Mouse (Mus musculus) hindbrain, embryonic 12.5 days (tissue): Measurements from ENCODE around the gene Psmb11. TPM values are rescaled to one million over a fixed set of nuclear protein-coding genes. Genes with fewer than 3 reads are reported as not detected.
"Not testable (repeated sequence)": the region's sequence is repeated elsewhere in the genome, so short reads cannot be mapped to it uniquely, and the experiment has no call there.

ENCODE experiments used
- ATAC-seq: fragments of 200-750 bp; cut with Nextera tagmentation; 2 replicates; pipeline ENCODE4 v1.8.0; 2017; ENCODE audit warnings: moderate TSS enrichment; ENCODE audit not compliant: low FRiP score
- H3K27ac ChIP-seq: fragments of 300-500 bp; sonication (generic); 2 replicates; pipeline ENCODE4 v1.5.1; 2016; ENCODE audit warnings: mild to moderate bottlenecking
- H3K27me3 ChIP-seq: fragments of 300-500 bp; sonication (generic); 2 replicates; pipeline ENCODE4 v1.6.1; 2016; ENCODE audit warnings: mild to moderate bottlenecking
- H3K36me3 ChIP-seq: fragments of 300-500 bp; sonication (generic); 2 replicates; pipeline ENCODE4 v1.6.1; 2016; ENCODE audit warnings: mild to moderate bottlenecking
- H3K4me1 ChIP-seq: fragments of 300-500 bp; sonication (generic); 2 replicates; pipeline ENCODE4 v1.6.1; 2016
- H3K4me2 ChIP-seq: fragments of 300-500 bp; sonication (generic); replicated peaks from 2 replicates; pipeline ENCODE4 v1.6.1; 2016; ENCODE audit warnings: mild to moderate bottlenecking
- H3K4me3 ChIP-seq: fragments of 300-500 bp; sonication (generic); 2 replicates; pipeline ENCODE4 v1.5.1; 2016; ENCODE audit warnings: mild to moderate bottlenecking
- H3K9ac ChIP-seq: fragments of 300-500 bp; sonication (generic); 2 replicates; pipeline ENCODE4 v1.6.1; 2016; ENCODE audit warnings: mild to moderate bottlenecking, moderate library complexity
- H3K9me3 ChIP-seq: fragments of 300-500 bp; sonication (generic); replicated peaks from 2 replicates; pipeline ENCODE4 v1.6.1; 2016; ENCODE audit warnings: mild to moderate bottlenecking
- WGBS: fragments of 180-500 bp; shearing (Covaris S2); methylation state at CpG from one replicate; pipeline ENCODE4 v1.1.7; 2016; 5-methylcytosine and 5-hydroxymethylcytosine counted together
- polyA plus RNA-seq: library from polyadenylated mRNA; unstranded; fragments of >200 nt; fragmentation: Nextera tagmentation; extraction: Ambion mirVana; gene quantifications from 2 replicates; pipeline ENCODE4 v1.2.1, GENCODE M21; 2016

Psmb11 gene
- polyA plus RNA-seq, 1 experiment from 2014 or later, result not detected

DNA sequence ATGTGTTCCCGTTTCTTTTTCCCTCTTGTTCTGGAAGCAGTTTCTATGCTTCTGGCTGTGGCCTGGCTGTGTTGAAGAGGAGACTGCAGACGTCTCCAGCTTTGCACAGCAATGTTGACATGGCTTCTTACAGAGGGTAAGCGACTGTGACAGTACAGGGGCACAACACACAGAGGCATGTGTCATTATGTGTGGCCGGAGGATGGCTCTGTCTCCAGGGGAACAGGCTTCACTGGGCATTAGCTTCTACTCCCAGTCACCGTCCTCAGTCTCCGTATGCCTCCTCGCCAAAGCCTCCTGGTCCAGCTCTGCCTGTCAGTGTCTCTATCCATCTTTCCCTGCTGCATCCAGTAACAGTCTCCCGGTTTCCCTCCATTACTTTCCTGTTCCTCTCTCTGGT, 14.0 kb upstream of the Psmb11 start:
- Histone ChIP-seq H3K27me3 (no peaks in the 10 kb centered on the region), H3K4me3 (no peak overlapping the region), H3K4me2 (no peak overlapping the region), H3K9ac (no peak overlapping the region), H3K27ac (no peak overlapping the region), H3K4me1 (peaks cover 12% of the 10 kb centered on the region), H3K36me3 (peaks cover 6% of the 10 kb centered on the region), H3K9me3 (no peaks in the 10 kb centered on the region)
- no peak for ATAC-seq
- WGBS, result 49% methylated on average over 8 of the region's 8 CpGs

DNA sequence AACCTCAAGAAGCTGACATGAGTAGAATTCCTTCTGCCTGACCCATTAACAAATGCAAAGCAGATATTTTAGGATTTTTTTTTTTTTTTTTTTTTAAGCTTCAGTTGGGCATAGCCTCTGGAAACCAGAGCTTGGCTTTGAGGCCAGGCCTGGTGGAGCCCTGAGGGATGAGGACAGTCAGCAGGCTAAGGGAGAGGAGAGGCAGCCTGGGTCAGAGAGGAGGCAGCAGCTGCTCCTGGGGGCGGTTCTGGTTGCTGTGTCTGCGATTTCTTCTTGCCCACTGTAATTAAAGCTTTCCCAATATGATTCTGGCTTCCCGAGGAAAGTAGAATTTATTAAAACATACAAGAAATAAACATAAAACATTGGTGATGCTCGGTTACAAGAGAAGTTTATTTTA, 12.0 kb upstream of the Psmb11 start:
- Histone ChIP-seq H3K9ac (no peak overlapping the region), H3K4me1 (peaks cover 9% of the 10 kb centered on the region), H3K36me3 (peaks cover 18% of the 10 kb centered on the region), H3K9me3 (no peaks in the 10 kb centered on the region), H3K27ac (no peak overlapping the region), H3K4me3 (no peak overlapping the region), H3K4me2 (no peak overlapping the region), H3K27me3 (no peaks in the 10 kb centered on the region)
- ATAC-seq, result no peak
- 71% methylated on average over 4 of the region's 4 CpGs for WGBS

DNA sequence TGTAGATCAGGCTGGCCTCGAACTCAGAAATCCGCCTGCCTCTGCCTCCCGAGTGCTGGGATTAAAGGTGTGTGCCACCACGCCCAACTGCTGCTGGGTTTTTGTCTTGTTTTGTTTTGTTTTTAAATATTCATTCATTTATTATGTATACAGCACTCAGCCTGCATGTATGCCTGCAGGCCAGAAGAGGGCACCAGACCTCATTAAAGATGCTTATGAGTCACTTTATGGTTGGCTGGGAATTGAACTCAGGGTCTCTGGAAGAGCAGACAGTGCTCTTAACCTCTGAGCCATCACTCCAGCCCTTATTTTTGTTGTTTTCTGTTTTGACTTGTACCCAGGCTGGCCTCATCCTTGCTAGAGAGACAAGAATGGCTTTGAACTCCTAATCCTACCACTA, 11.3 kb upstream of the Psmb11 start:
- Histone ChIP-seq H3K36me3 (peaks cover 24% of the 10 kb centered on the region), H3K27ac (no peak overlapping the region), H3K4me3 (no peak overlapping the region), H3K9me3 (no peaks in the 10 kb centered on the region), H3K4me2 (no peak overlapping the region), H3K27me3 (no peaks in the 10 kb centered on the region), H3K4me1 (peaks cover 3% of the 10 kb centered on the region; the same call in 1 of the 2 replicates), H3K9ac (no peak overlapping the region)
- 69% methylated on average over 4 of the region's 4 CpGs for WGBS
- ATAC-seq, result no peak

DNA sequence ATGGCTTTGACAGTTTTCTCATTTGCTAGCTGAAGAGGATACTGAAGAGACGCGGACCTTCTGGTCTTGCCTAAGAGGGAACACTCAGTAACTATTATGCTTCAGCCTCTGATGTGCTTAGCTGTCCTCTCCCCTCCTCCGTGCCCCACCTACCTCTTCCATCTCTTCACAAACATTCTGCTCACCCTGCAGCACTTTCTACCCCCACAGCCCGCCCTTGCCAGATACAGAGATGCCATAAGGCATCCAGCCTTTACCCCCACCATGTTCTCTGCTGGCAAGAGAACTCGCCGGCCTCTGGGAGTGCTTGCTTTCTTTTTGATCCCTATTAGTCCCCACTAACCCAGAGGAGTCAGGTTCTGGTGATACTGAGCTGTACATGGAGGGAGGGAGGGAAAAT, 10.6 kb upstream of the Psmb11 start:
- peaks cover 31% of the 10 kb centered on the region for H3K36me3 ChIP-seq
- H3K27me3 ChIP-seq, result no peaks in the 10 kb centered on the region
- no peak for ATAC-seq
- H3K4me2 ChIP-seq, result no peak overlapping the region
- H3K4me1 ChIP-seq, result peaks cover 3% of the 10 kb centered on the region; the same call in 1 of the 2 replicates
- no peak overlapping the region for H3K27ac ChIP-seq
- H3K9me3 ChIP-seq, result no peaks in the 10 kb centered on the region
- H3K4me3 ChIP-seq, result no peak overlapping the region
- no peak overlapping the region for H3K9ac ChIP-seq
- 83% methylated on average over 6 of the region's 6 CpGs for WGBS

DNA sequence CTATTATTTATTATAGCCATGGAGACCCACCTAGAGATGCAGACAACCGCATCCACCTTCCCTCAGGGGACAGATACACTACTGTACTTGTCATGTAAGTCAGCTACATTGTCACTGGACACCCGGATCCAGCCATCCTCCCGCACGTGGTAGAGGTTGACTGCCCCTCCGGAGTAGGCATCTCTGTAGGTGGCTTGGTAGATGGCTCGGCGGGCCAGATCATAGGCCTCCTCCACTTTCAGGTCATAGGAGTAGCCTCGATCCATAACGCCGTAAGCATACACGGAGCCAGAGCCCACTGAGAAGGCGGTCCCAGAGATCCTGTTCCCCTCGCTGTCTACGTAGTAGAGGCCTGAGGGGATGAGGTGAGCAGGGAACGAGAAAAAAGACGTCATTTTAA, 7.1 kb upstream of the Psmb11 start:
- H3K4me3 ChIP-seq, H3K4me1 ChIP-seq, H3K9me3 ChIP-seq, H3K4me2 ChIP-seq, H3K27me3 ChIP-seq, H3K27ac ChIP-seq, H3K9ac ChIP-seq, ATAC-seq: not testable (repeated sequence)
- peaks cover 39% of the 10 kb centered on the region for H3K36me3 ChIP-seq
- 97% methylated on average over 15 of the region's 16 CpGs for WGBS

DNA sequence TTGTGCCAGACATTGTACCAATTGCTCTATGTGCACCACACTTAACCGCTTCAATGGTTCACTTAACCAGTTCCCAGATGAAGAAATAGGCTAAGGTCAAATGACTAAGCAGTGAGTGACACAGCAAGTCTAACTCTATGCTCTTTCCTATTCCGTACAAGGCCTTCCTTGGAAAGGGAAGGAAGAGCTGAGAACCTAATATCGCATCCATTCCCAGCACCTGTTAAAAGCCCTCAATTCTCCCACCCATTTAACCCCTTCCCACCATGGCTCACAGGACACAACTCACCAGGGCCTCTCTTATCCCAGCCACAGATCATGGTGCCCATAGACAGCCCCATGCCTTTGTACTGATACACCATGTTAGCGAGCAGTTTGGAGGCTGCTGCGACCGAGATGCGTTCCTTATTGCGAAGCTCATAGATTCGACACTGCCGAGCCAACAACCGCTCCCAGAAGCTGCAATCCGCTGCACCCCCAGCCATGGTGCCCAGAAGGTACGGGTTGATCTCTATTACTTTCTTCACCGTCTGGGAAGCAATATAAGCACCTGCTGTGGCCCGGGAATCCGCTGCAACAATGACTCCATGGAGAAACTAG, 4.9 kb upstream of the Psmb11 start:
- Histone ChIP-seq H3K27me3 (no peaks in the 10 kb centered on the region), H3K9ac (no peak overlapping the region), H3K9me3 (no peaks in the 10 kb centered on the region), H3K4me3 (no peak overlapping the region), H3K36me3 (peaks cover 39% of the 10 kb centered on the region), H3K27ac (no peak overlapping the region), H3K4me1 (peaks cover 9% of the 10 kb centered on the region), H3K4me2 (peak overlapping the region; percentile 75)
- ATAC-seq, result no peak
- WGBS, result 91% methylated on average over 16 of the region's 16 CpGs

DNA sequence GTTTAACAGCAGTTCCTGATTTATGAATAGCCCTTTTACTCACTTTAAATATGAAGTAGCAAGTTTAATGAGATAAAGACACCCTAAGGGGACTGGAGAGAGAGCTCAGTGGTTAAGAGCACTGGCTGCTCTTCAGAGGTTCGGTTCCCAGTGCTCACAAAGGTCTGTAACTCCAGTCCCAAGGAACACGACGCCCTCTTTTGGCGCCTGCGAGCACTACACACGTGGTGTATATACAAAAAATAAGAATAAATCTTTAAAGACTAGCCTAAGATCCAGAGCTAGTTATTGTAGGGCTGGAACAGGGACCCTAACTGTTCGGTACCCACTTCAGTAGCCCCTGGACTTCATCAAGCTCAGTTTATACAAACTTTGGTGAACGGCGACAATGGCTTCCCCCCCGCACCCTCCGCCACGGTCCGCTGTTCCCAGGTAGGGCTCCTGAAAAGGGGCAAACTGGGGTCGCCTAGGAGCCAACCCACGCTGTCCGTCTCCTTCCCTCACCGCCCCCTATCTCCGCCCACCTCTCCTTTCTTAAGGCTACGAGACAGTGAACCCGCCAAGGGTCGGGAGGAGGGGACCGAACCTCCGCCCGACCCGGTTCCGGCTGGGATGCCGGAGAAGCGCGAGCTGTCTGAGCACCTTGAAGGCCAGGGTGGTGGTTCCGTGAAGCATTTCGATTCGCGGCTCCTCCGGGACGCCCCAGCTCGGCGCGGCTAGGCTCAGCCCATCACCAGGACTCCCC, 3.9 kb upstream of the Psmb11 start:
- Histone ChIP-seq H3K4me3 (peak overlapping the region; percentile 88), H3K27ac (peak overlapping the region; percentile 71), H3K27me3 (no peaks in the 10 kb centered on the region), H3K4me2 (peak overlapping the region; percentile 75), H3K36me3 (peaks cover 32% of the 10 kb centered on the region), H3K9ac (peak overlapping the region; percentile 92), H3K9me3 (no peaks in the 10 kb centered on the region), H3K4me1 (peaks cover 9% of the 10 kb centered on the region)
- peak; percentile 70 for ATAC-seq
- WGBS, result 2% methylated on average over 37 of the region's 38 CpGs

DNA sequence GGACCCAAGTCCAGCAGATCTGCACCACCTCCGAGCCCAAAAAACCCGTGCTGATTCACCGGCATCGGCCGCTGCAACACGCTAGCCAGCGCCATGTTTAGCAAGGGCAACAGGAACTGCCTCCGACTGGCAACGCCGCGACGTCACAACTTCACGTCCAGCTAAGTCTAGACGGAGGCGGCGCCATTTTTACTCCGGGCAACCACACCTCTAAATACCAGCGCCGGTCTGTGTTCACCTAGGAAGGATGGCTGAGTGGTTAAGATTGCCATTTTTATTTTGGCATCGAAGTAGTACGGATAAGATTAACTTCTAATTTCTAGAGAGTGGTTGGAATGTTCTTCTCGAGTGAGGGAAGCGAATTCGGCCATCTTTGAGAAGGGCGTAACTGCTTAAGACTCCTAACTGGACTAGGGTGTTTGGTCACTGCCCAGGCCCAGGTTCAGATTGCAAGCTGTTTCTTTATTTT, 3.3 kb upstream of the Psmb11 start, which contains the start of gene Psmb5:
Gene Psmb5, minus strand, starts transcription at position 126 of the 469 bp plus-strand sequence.
- H3K27ac ChIP-seq, result peak within 1 kb of the TSS; percentile 71
- ATAC-seq, result peak; percentile 90
- peaks cover 27% of the 10 kb centered on the region for H3K36me3 ChIP-seq
- no peaks in the 10 kb centered on the region for H3K9me3 ChIP-seq
- H3K9ac ChIP-seq, result peak within 1 kb of the TSS; percentile 92
- WGBS, result under 1% methylated on average over 25 of the region's 25 CpGs
- peak within 1 kb of the TSS; percentile 75 for H3K4me2 ChIP-seq
- H3K4me3 ChIP-seq, result peak within 1 kb of the TSS; percentile 88
- H3K4me1 ChIP-seq, result peaks cover 9% of the 10 kb centered on the region
- no peaks in the 10 kb centered on the region for H3K27me3 ChIP-seq

DNA sequence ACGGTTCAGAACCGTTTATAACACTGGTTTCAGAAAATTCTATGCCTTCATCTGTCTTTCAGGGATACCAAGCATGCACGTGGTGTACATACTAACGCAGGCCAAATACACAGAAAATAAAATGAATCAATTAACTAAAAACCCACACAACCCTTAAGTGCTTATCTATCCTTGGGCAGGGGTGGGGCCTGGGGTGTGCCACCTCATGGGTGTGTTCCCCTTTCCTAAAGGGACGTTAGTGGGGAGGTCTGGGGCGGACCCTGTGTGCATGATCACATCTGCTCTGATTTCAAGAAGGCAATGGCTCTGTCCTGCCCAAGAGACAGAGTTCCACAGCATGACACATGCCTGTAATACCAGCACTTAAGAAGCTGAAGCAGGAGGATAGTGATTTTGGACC, 2.1 kb downstream of the Psmb11 start:
- no peaks in the 10 kb centered on the region for H3K27me3 ChIP-seq
- H3K9me3 ChIP-seq, result no peaks in the 10 kb centered on the region
- no peak for ATAC-seq
- H3K36me3 ChIP-seq, result no peaks in the 10 kb centered on the region
- H3K9ac ChIP-seq, result no peak overlapping the region
- 86% methylated on average over 6 of the region's 6 CpGs for WGBS
- H3K4me1 ChIP-seq, result no peaks in the 10 kb centered on the region
- no peak overlapping the region for H3K4me2 ChIP-seq
- no peak overlapping the region for H3K27ac ChIP-seq
- no peak overlapping the region for H3K4me3 ChIP-seq

DNA sequence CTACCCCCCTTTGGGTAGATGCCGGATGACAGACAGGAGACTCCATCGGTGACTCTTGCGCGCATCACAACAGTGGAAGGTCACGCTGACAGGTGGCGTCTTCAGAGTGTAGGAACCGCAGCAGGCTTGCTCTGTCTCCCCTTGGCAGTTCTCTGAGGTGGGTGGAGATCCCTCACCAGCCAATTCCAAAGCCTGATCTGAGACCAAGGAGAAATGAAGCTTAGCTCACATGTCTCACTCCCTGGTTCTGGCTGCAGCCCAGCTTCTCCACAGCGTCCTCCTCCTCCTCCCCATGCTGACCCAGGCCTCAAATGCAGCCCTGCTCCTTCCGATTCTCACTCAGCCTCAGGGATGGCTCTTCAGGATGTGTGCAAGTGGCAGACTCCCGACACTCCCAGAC, 3.7 kb downstream of the Psmb11 start:
- Histone ChIP-seq H3K36me3 (no peaks in the 10 kb centered on the region), H3K4me3 (no peak overlapping the region), H3K27ac (no peak overlapping the region), H3K4me2 (no peak overlapping the region), H3K9me3 (no peaks in the 10 kb centered on the region), H3K27me3 (no peaks in the 10 kb centered on the region), H3K4me1 (no peaks in the 10 kb centered on the region), H3K9ac (no peak overlapping the region)
- WGBS, result 68% methylated on average over 10 of the region's 10 CpGs
- no peak for ATAC-seq

DNA sequence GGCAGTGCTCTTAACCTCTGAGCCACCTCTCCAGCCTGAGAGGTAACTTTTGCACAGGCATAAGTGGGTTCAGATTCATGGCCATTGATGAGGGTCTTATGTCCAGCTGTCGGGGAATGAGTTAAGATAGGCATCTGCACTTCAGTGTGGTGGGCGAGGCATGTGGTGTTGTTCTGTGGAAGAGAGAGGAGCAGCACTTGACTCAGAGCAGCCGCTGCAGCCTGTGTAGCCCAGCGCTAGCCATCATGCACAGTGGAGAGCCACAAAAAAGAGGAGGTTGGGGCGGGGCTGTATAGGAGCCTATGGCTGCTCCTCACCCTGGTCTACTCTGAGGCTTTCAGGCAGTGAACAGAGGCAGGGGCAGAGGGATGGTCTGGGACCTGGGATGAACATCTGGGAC, 6.9 kb downstream of the Psmb11 start:
- Histone ChIP-seq H3K4me3 (no peak overlapping the region), H3K27ac (no peak overlapping the region), H3K4me1 (peaks cover 7% of the 10 kb centered on the region), H3K9me3 (no peaks in the 10 kb centered on the region), H3K36me3 (peaks cover 27% of the 10 kb centered on the region), H3K27me3 (no peaks in the 10 kb centered on the region), H3K9ac (no peak overlapping the region), H3K4me2 (no peak overlapping the region)
- 67% methylated on average over 5 of the region's 5 CpGs for WGBS
- ATAC-seq, result no peak

DNA sequence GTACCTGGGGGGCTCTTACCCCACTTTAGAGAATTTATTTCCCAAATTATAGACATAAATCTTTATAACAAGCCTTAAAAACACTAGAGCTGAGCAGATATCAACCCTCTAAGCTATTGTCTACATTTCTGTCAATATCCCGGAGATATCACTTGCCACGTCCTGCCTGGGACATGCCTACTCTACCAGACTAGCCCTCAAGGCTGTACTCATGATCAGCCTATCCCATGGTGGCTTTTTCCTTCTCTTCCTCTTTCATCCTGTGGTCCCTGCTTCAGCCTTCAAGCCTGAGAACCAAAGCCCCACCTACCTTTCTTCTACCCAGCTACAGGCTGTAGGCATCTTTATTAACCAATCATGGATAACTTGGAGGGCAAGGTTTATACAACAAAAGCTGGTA, 8.6 kb downstream of the Psmb11 start:
- Histone ChIP-seq H3K4me1 (peaks cover 7% of the 10 kb centered on the region), H3K4me3 (no peak overlapping the region), H3K36me3 (peaks cover 34% of the 10 kb centered on the region), H3K27me3 (no peaks in the 10 kb centered on the region), H3K9me3 (no peaks in the 10 kb centered on the region), H3K27ac (no peak overlapping the region), H3K4me2 (no peak overlapping the region), H3K9ac (no peak overlapping the region)
- ATAC-seq, result no peak
- 94% methylated on average over 2 of the region's 2 CpGs for WGBS
